Mouse (Mus musculus): ENCODE measurements at regions not wholly inside any gene's neighbourhood (a gene's known extent, or its start where the extent isn't known, plus 50 kb on each side); places are given as distances from the start of the nearest gene placed in this dataset.
"Not testable (repeated sequence)": the region's sequence is repeated elsewhere in the genome, so short reads cannot be mapped to it uniquely, and the experiment has no call there.

GRCm38 (mm10) chr1:26459892-26460291 is 227.4 kb downstream of the 4931408C20Rik start:
- no peak for DNase-seq (ENCODE audit: inconsistent age in 2 of 2, low spot score in 1 of 2)

GRCm38 (mm10) chr1:26426383-26426782 is 260.9 kb downstream of the 4931408C20Rik start:
- DNase-seq (ENCODE audit: inconsistent age in 2 of 2, low spot score in 1 of 2): peak in 1 of 2 experiments; percentile 23

GRCm38 (mm10) chr1:26387938-26388897 is 299.0 kb downstream of the 4931408C20Rik start:
- no peak for DNase-seq (ENCODE audit: inconsistent age in 2 of 2, low spot score in 1 of 2)

DNA sequence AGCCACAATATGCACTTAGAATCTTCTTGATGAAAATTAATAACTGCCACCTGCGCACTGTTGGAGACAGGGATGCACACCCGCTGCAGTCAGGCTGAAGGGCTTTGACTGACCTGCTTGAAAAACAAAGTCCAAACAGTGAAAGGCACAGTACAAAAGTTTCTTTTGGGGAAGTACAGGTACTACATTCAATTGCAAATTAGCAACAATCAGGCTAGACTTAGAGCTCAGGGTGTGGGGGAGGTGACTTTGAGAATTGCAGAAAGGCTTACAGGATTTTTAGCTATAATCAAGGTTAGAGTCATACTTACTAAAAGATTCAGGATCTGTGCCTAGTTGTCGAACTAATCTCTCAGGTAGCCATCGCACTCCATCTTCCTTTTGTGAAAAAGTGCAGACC is 346.7 kb downstream of the 4931408C20Rik start:
- DNase-seq (ENCODE audit: inconsistent age in 2 of 2, low spot score in 1 of 2): no peak

GRCm38 (mm10) chr1:26339876-26340275 is 347.4 kb downstream of the 4931408C20Rik start:
- not testable (repeated sequence) for DNase-seq (ENCODE audit: inconsistent age in 2 of 2, low spot score in 1 of 2)

GRCm38 (mm10) chr1:26289582-26289981 is 397.7 kb downstream of the 4931408C20Rik start:
- DNase-seq (ENCODE audit: inconsistent age in 2 of 2, low spot score in 1 of 2): no peak

- no peak for DNase-seq (ENCODE audit: inconsistent age in 2 of 2, low spot score in 1 of 2)
Observed at GRCm38 (mm10) chr1:26282885-26283613, 404.2 kb downstream of the 4931408C20Rik start.

DNA sequence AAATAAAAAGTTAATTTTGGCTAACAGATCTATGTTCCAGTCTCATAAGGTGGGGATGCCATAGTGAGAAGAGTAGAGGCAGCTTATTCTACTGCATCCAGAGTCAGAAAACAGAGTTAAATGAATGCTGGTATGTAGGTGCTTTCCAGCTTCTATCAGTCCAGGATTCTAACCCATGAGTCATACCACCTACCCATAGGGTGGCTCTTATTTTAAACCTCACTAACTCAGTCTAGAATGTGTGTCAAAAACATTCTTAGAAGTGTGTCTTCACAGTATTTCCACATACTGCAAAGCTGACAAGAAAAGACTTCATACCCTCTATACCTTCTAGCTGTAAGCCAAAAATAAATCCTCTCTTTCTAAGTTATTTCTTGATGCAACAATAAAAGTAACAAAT is 410.7 kb downstream of the 4931408C20Rik start:
- no peak for DNase-seq (ENCODE audit: inconsistent age in 2 of 2, low spot score in 1 of 2)

DNA sequence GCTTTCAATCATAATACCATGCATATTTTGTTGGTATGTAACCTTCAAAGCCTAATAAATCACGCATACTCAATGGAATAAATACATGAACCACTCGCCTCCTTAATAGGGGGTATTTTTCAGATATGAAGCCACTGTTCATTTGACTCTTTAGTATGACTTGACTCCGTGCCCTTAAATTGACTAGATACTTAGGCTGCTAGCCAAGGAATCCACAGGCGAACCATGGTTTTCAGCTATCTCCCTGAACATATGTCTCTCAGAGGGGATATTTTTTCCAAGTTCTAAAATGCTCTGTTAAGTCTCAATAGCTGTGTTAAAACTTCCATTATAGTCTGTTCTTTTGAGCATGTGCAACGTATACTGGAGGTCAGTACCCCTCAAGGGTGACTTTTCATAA is 413.8 kb upstream of the Adgrb3 start:
- DNase-seq (ENCODE audit: inconsistent age in 2 of 2, low spot score in 1 of 2): no peak

DNA sequence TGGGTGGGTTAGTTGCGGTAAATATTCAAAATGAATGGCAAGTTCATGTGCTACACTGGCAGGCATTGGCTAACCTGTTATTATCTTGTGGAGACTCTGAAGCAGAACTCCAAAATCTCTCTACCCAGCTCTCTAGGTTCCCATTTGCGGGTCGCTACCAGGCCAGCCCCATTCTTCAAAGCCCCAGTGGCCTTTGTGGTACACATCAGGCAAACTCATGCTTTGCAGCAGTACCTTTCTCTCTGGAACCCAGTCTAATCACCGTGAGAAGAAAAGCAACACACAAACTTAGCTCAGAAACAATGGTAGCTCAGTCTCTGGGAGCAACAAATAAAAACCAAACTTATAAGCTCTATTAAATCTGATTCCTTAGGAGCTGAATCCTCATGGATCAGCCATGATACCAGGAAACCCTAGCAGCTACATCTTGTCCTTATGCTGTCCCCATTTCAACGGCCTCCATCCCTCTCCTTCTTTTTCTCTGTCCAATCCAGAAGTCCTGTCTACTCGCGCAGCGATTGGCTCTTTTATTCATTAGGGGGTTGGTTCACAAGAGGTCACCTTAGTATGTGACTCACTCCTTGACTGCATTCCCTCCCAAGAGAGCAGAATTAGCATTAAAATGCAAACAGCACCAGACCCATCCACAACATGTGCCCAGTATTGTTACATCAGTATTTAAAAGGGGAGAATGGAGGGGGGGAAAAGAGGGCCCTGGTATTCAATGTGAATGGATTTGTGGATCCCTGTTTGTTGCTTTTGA is 400.0 kb upstream of the Adgrb3 start:
- no peak for DNase-seq (ENCODE audit: inconsistent age in 2 of 2, low spot score in 1 of 2)

DNA sequence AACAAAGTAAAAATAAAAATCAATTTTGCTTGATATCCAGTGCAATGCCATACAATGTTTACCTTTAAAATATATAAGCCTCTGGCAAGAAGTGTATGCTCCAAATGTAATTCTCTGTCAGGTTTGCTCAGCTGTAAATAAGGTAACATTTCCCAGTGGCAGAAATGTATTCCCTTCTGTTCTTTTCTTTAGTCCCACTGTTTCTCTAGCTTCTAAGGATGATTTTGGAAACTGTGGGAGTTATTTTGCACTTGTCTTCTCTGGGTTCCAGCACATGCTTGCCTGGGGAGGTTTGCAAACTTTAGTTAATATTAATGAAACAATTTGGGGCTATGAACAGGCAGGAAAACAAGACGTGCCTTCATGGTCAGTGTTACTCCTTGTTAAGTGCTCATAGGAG is 374.9 kb upstream of the Adgrb3 start:
- peak in 1 of 2 experiments; percentile 6 for DNase-seq (ENCODE audit: inconsistent age in 2 of 2, low spot score in 1 of 2)
